Comparison of ENCODE assay signal across 12 mouse cellular contexts in genomic region chr1:172319921-172320411, GRCm38 (mm10). TPM values are rescaled to one million over a fixed set of nuclear protein-coding genes. Genes with fewer than 3 reads are reported as not detected.
A peak's percentile ranks its signal among the peaks of the same experiment; 100 is the strongest.
DNase-seq lines count a peak whose midpoint lies in the region; ATAC-seq and TF ChIP-seq lines count a peak whose summit lies in the region.
"Had no signal": no experiment of that assay in that cellular context is flagged by ENCODE, and none has a peak within 500 bp of the region (broad histone marks: within the 10 kb centered on the region; RNA-seq: fewer than 3 reads in every experiment).

No protein-coding gene starts in this region.

- H3K4me1 ChIP-seq in intestine, embryonic 16.5 days (ENCODE audit: control insufficient read depth, insufficient read depth, low read length): peaks cover 5% of the 10 kb centered on the region; the same call in 1 of the 2 replicates
- no peaks in the 10 kb centered on the region for H3K4me1 ChIP-seq in intestine, postnatal 0 days (replicated peaks; ENCODE audit: control insufficient read depth, insufficient read depth, low read length)
- peaks cover 12% of the 10 kb centered on the region for H3K4me1 ChIP-seq in cortical plate, adult 2 months (ENCODE audit: control insufficient read depth, insufficient read depth, low read length)
- peaks cover 2% of the 10 kb centered on the region; the same call in 1 of the 2 replicates for H3K4me1 ChIP-seq in forebrain, postnatal 0 days (ENCODE audit: insufficient read depth)
- H3K4me1 ChIP-seq in midbrain, embryonic 14.5 days (ENCODE audit: control insufficient read depth, insufficient read depth, low read length): peaks cover 13% of the 10 kb centered on the region; the same call in 1 of the 2 replicates
- H3K4me1 ChIP-seq in kidney, adult 2 months (ENCODE audit: control insufficient read depth, insufficient read depth, low read length): no peaks in the 10 kb centered on the region

- H3K27ac ChIP-seq in intestine, embryonic 16.5 days (ENCODE audit: low read length): no peak overlapping the region
- H3K27ac ChIP-seq in intestine, postnatal 0 days (ENCODE audit: low read depth, low read length): no peak overlapping the region
- H3K27ac ChIP-seq in cortical plate, adult 2 months (ENCODE audit: insufficient read depth, low read length): peak overlapping the region; percentile 25; the same call in 1 of the 2 replicates
- peak overlapping the region; percentile 15; the same call in 1 of the 2 replicates for H3K27ac ChIP-seq in forebrain, postnatal 0 days (ENCODE audit: low read depth, low read length)
- H3K27ac ChIP-seq in midbrain, embryonic 14.5 days (replicated peaks; ENCODE audit: low read depth, low read length): peak overlapping the region; percentile 61; the same call in 1 of the 2 replicates
- no peak overlapping the region for H3K27ac ChIP-seq in kidney, adult 2 months (ENCODE audit: insufficient read depth, low read depth, low read length)
- H3K27ac ChIP-seq: liver, embryonic 14.5 days had no signal

- ATAC-seq in intestine, embryonic 16.5 days: peak; percentile 38; the same call in 1 of the 2 replicates
- ATAC-seq in intestine, postnatal 0 days: no peak
- ATAC-seq in forebrain, postnatal 0 days: peak; percentile 23
- ATAC-seq in midbrain, embryonic 14.5 days (ENCODE audit: low FRiP score, low TSS enrichment): peak; percentile 32; the same call in 1 of the 2 replicates
- ATAC-seq in monocyte, adult 5-6 weeks (replicated peaks; ENCODE audit: insufficient number of reproducible peaks, low FRiP score, low TSS enrichment, poor library complexity, severe bottlenecking): no peak

- H3K36me3 ChIP-seq in intestine, embryonic 16.5 days (ENCODE audit: control insufficient read depth, insufficient read depth, low read length): peaks cover 9% of the 10 kb centered on the region
- H3K36me3 ChIP-seq in intestine, postnatal 0 days (ENCODE audit: control insufficient read depth, insufficient read depth): peaks cover 33% of the 10 kb centered on the region; the same call in 1 of the 2 replicates
- peaks cover 30% of the 10 kb centered on the region for H3K36me3 ChIP-seq in forebrain, postnatal 0 days (ENCODE audit: insufficient read depth)
- peaks cover 12% of the 10 kb centered on the region; the same call in 1 of the 2 replicates for H3K36me3 ChIP-seq in midbrain, embryonic 14.5 days (ENCODE audit: control insufficient read depth, insufficient read depth, low read length)
- no peaks in the 10 kb centered on the region for H3K36me3 ChIP-seq in kidney, adult 2 months (ENCODE audit: control insufficient read depth, insufficient read depth, low read length)

- WGBS in intestine, embryonic 16.5 days: 33% methylated on average over 5 of the region's 5 CpGs
- 32% methylated on average over 5 of the region's 5 CpGs for WGBS in intestine, postnatal 0 days
- WGBS in forebrain, postnatal 0 days: 16% methylated on average over 5 of the region's 5 CpGs
- WGBS in midbrain, embryonic 14.5 days: 23% methylated on average over 5 of the region's 5 CpGs
- 49% methylated on average over 5 of the region's 5 CpGs for WGBS in kidney, adult 2 months

- H3K4me2 ChIP-seq in intestine, embryonic 16.5 days (ENCODE audit: low read depth, low read length): no peak overlapping the region
- H3K4me2 ChIP-seq in intestine, postnatal 0 days (replicated peaks; ENCODE audit: low read depth): no peak overlapping the region
- no peak overlapping the region for H3K4me2 ChIP-seq in forebrain, postnatal 0 days (ENCODE audit: low read depth)
- H3K4me2 ChIP-seq in midbrain, embryonic 14.5 days (ENCODE audit: low read length): no peak overlapping the region

- no peak for DNase-seq in forebrain, postnatal 0 days
- peak; percentile 50 for DNase-seq in midbrain, embryonic 14.5 days
- no peak for DNase-seq in kidney, adult 2 months
- DNase-seq: heart, postnatal 4 days; layer of hippocampus, adult 9-11 months had no signal

- no peak for TF ChIP-seq CTCF in intestine, postnatal 0 days (IDR thresholded peaks at IDR 0.05; ENCODE audit: low read depth)
- TF ChIP-seq CTCF in cortical plate, adult 2 months (IDR thresholded peaks at IDR 0.05; ENCODE audit: extremely low read depth, insufficient read depth, low read length): no peak
- no peak for TF ChIP-seq CTCF in forebrain, postnatal 0 days (IDR thresholded peaks at IDR 0.05; ENCODE audit: low read depth)
- TF ChIP-seq CTCF in kidney, adult 2 months (conservative IDR thresholded peaks at IDR 0.05; ENCODE audit: insufficient read depth, insufficient read length, low read depth, low read length): no peak

- H3K4me3 ChIP-seq in intestine, embryonic 16.5 days (ENCODE audit: low read length): no peak overlapping the region
- H3K4me3 ChIP-seq in intestine, postnatal 0 days (ENCODE audit: low read depth, low read length): no peak overlapping the region
- no peak overlapping the region for H3K4me3 ChIP-seq in cortical plate, adult 2 months (ENCODE audit: insufficient read depth, low read length)
- H3K4me3 ChIP-seq in forebrain, postnatal 0 days (ENCODE audit: low read depth, low read length): no peak overlapping the region
- H3K4me3 ChIP-seq in midbrain, embryonic 14.5 days (replicated peaks; ENCODE audit: low read depth, low read length): no peak overlapping the region
- no peak overlapping the region for H3K4me3 ChIP-seq in kidney, adult 2 months (ENCODE audit: insufficient read depth, low read depth, low read length)
- H3K4me3 ChIP-seq: megakaryocyte, embryonic 14.5 days had no signal

- no peaks in the 10 kb centered on the region for H3K9me3 ChIP-seq in intestine, embryonic 16.5 days (ENCODE audit: control insufficient read depth, low read length)
- no peaks in the 10 kb centered on the region for H3K9me3 ChIP-seq in intestine, postnatal 0 days (ENCODE audit: control insufficient read depth)
- no peaks in the 10 kb centered on the region for H3K9me3 ChIP-seq in forebrain, postnatal 0 days (ENCODE audit: low read length)
- no peaks in the 10 kb centered on the region for H3K9me3 ChIP-seq in midbrain, embryonic 14.5 days (ENCODE audit: control insufficient read depth, low read length)
- H3K9me3 ChIP-seq: megakaryocyte, embryonic 14.5 days had no signal

- peak; percentile 60 for TF ChIP-seq POLR2A in cortical plate, adult 2 months (IDR thresholded peaks at IDR 0.05; ENCODE audit: extremely low read depth, insufficient read depth, low read length)
- TF ChIP-seq POLR2A in kidney, adult 2 months (IDR thresholded peaks at IDR 0.05; ENCODE audit: low read depth, low read length): no peak

- H3K27me3 ChIP-seq in intestine, embryonic 16.5 days (replicated peaks; ENCODE audit: control insufficient read depth, insufficient read depth, low read length): peaks cover 2% of the 10 kb centered on the region; the same call in 1 of the 2 replicates
- H3K27me3 ChIP-seq in intestine, postnatal 0 days (replicated peaks; ENCODE audit: control insufficient read depth, insufficient read depth, low read length): peaks cover 2% of the 10 kb centered on the region; the same call in 1 of the 2 replicates
- H3K27me3 ChIP-seq in forebrain, postnatal 0 days (ENCODE audit: insufficient read depth, low read length): no peaks in the 10 kb centered on the region
- H3K27me3 ChIP-seq in midbrain, embryonic 14.5 days (ENCODE audit: control insufficient read depth, insufficient read depth, low read length): no peaks in the 10 kb centered on the region
- no peaks in the 10 kb centered on the region for H3K27me3 ChIP-seq in kidney, adult 2 months (replicated peaks; ENCODE audit: control insufficient read depth, insufficient read depth, low read length)

- no peak overlapping the region; the same call in 1 of the 2 replicates for H3K9ac ChIP-seq in intestine, embryonic 16.5 days (ENCODE audit: low read depth, low read length)
- H3K9ac ChIP-seq in intestine, postnatal 0 days (ENCODE audit: low read depth, low read length): no peak overlapping the region
- no peak overlapping the region for H3K9ac ChIP-seq in forebrain, postnatal 0 days
- no peak overlapping the region for H3K9ac ChIP-seq in midbrain, embryonic 14.5 days (replicated peaks; ENCODE audit: low read length)
- H3K9ac ChIP-seq: liver, embryonic 14.5 days had no signal

RNA-seq across cellular contexts. Expression of gene Kcnj9, which starts 9.2 kb away (rescaled TPM):
- not detected in 2 replicates for polyA plus RNA-seq in intestine, embryonic 16.5 days (2015; fragmentation: Nextera tagmentation; extraction: Ambion mirVana)
- polyA plus RNA-seq in intestine, postnatal 0 days (2015; fragmentation: Nextera tagmentation; extraction: Ambion mirVana): 0.05 TPM in 1 of 2 replicates, not detected in the other
- 169 and 180 TPM in 2 replicates for polyA plus RNA-seq in cortical plate, adult 2 months (2012; rRNA removed)
- total RNA-seq in forebrain, postnatal 0 days (2014; rRNA removed): 7.5 and 8.6 TPM in 2 replicates
- 2.9 and 4.8 TPM in 2 replicates for polyA plus RNA-seq in forebrain, postnatal 0 days (2015; fragmentation: Nextera tagmentation; extraction: Ambion mirVana)
- 3.0 and 3.9 TPM in 2 replicates for polyA plus RNA-seq in midbrain, embryonic 14.5 days (2014; fragmentation: Nextera tagmentation; extraction: Ambion mirVana)
- 0.06 and 0.11 TPM in 2 replicates for polyA plus RNA-seq in kidney, adult 2 months (2012; rRNA removed)
- 0.29 TPM in 1 of 3 replicates, not detected in the others for total RNA-seq in monocyte, adult 5-6 weeks (2017)
- total RNA-seq: gastrocnemius, adult 8-10 months; heart, postnatal 4 days had no signal

RNA-seq across cellular contexts. Expression of gene Kcnj10, which starts 21.0 kb away (rescaled TPM):
- 0.07 and 0.10 TPM in 2 replicates for polyA plus RNA-seq in intestine, embryonic 16.5 days (2015; fragmentation: Nextera tagmentation; extraction: Ambion mirVana)
- polyA plus RNA-seq in intestine, postnatal 0 days (2015; fragmentation: Nextera tagmentation; extraction: Ambion mirVana): 0.16 and 0.17 TPM in 2 replicates
- 96.8 and 102 TPM in 2 replicates for polyA plus RNA-seq in cortical plate, adult 2 months (2012; rRNA removed)
- 3.2 and 4.1 TPM in 2 replicates for total RNA-seq in forebrain, postnatal 0 days (2014; rRNA removed)
- polyA plus RNA-seq in forebrain, postnatal 0 days (2015; fragmentation: Nextera tagmentation; extraction: Ambion mirVana): 1.4 and 2.9 TPM in 2 replicates
- polyA plus RNA-seq in midbrain, embryonic 14.5 days (2014; fragmentation: Nextera tagmentation; extraction: Ambion mirVana): 1.5 TPM in 2 replicates
- 17.0 and 17.1 TPM in 2 replicates for polyA plus RNA-seq in kidney, adult 2 months (2012; rRNA removed)
- not detected in 3 replicates for total RNA-seq in monocyte, adult 5-6 weeks (2017)

RNA-seq across cellular contexts. Expression of gene Atp1a2, which starts 22.1 kb away (rescaled TPM):
- 3.1 and 3.2 TPM in 2 replicates for polyA plus RNA-seq in intestine, embryonic 16.5 days (2015; fragmentation: Nextera tagmentation; extraction: Ambion mirVana)
- polyA plus RNA-seq in intestine, postnatal 0 days (2015; fragmentation: Nextera tagmentation; extraction: Ambion mirVana): 1.9 and 2.8 TPM in 2 replicates
- 534 and 567 TPM in 2 replicates for polyA plus RNA-seq in cortical plate, adult 2 months (2012; rRNA removed)
- 213 and 294 TPM in 2 replicates for total RNA-seq in forebrain, postnatal 0 days (2014; rRNA removed)
- 54.4 and 75.2 TPM in 2 replicates for polyA plus RNA-seq in forebrain, postnatal 0 days (2015; fragmentation: Nextera tagmentation; extraction: Ambion mirVana)
- polyA plus RNA-seq in midbrain, embryonic 14.5 days (2014; fragmentation: Nextera tagmentation; extraction: Ambion mirVana): 18.2 and 19.4 TPM in 2 replicates
- polyA plus RNA-seq in kidney, adult 2 months (2012; rRNA removed): 21.5 and 36.4 TPM in 2 replicates
- not detected in 3 replicates for total RNA-seq in monocyte, adult 5-6 weeks (2017)

RNA-seq across cellular contexts. Expression of gene Pigm, which starts 56.4 kb away (rescaled TPM):
- polyA plus RNA-seq in intestine, embryonic 16.5 days (2015; fragmentation: Nextera tagmentation; extraction: Ambion mirVana): 5.0 and 5.6 TPM in 2 replicates
- polyA plus RNA-seq in intestine, postnatal 0 days (2015; fragmentation: Nextera tagmentation; extraction: Ambion mirVana): 4.3 and 4.4 TPM in 2 replicates
- polyA plus RNA-seq in cortical plate, adult 2 months (2012; rRNA removed): 6.5 TPM in 2 replicates
- total RNA-seq in forebrain, postnatal 0 days (2014; rRNA removed): 10.4 and 14.5 TPM in 2 replicates
- 1.9 and 2.3 TPM in 2 replicates for polyA plus RNA-seq in forebrain, postnatal 0 days (2015; fragmentation: Nextera tagmentation; extraction: Ambion mirVana)
- polyA plus RNA-seq in midbrain, embryonic 14.5 days (2014; fragmentation: Nextera tagmentation; extraction: Ambion mirVana): 5.2 and 6.4 TPM in 2 replicates
- 4.9 and 5.6 TPM in 2 replicates for polyA plus RNA-seq in kidney, adult 2 months (2012; rRNA removed)
- total RNA-seq in monocyte, adult 5-6 weeks (2017): 17.5 to 26.9 TPM (median 23.7 TPM) in 3 replicates

RNA-seq across cellular contexts. Expression of gene Igsf8, which starts 58.5 kb away (rescaled TPM):
- 43.1 and 45.2 TPM in 2 replicates for polyA plus RNA-seq in intestine, embryonic 16.5 days (2015; fragmentation: Nextera tagmentation; extraction: Ambion mirVana)
- 17.7 and 17.8 TPM in 2 replicates for polyA plus RNA-seq in intestine, postnatal 0 days (2015; fragmentation: Nextera tagmentation; extraction: Ambion mirVana)
- polyA plus RNA-seq in cortical plate, adult 2 months (2012; rRNA removed): 318 and 326 TPM in 2 replicates
- total RNA-seq in forebrain, postnatal 0 days (2014; rRNA removed): 117 and 136 TPM in 2 replicates
- polyA plus RNA-seq in forebrain, postnatal 0 days (2015; fragmentation: Nextera tagmentation; extraction: Ambion mirVana): 110 and 113 TPM in 2 replicates
- polyA plus RNA-seq in midbrain, embryonic 14.5 days (2014; fragmentation: Nextera tagmentation; extraction: Ambion mirVana): 55.6 and 61.0 TPM in 2 replicates
- polyA plus RNA-seq in kidney, adult 2 months (2012; rRNA removed): 54.3 and 57.7 TPM in 2 replicates
- 13.0 to 18.8 TPM (median 16.7 TPM) in 3 replicates for total RNA-seq in monocyte, adult 5-6 weeks (2017)

Comparison
In these comparisons a context has a peak if more than half of its experiments do, and no peak if none do; other contexts are left out.
1. ATAC-seq: peak in intestine, embryonic 16.5 days (single experiment), forebrain, postnatal 0 days (single experiment) and midbrain, embryonic 14.5 days (single experiment); none in intestine, postnatal 0 days (single experiment) and monocyte, adult 5-6 weeks (single experiment).
2. H3K27ac ChIP-seq: peak in cortical plate, adult 2 months (single experiment), forebrain, postnatal 0 days (single experiment) and midbrain, embryonic 14.5 days (single experiment); none in intestine, embryonic 16.5 days (single experiment), intestine, postnatal 0 days (single experiment) and kidney, adult 2 months (single experiment).
3. RNA of gene Kcnj9, which starts 9.2 kb away (polyA plus RNA-seq): 169 to 180 TPM in cortical plate, adult 2 months; 2.9 to 4.8 TPM in forebrain, postnatal 0 days, 3.0 to 3.9 TPM in midbrain, embryonic 14.5 days, 0.06 to 0.11 TPM in kidney, adult 2 months, 0.05 TPM in intestine, postnatal 0 days and not detected in intestine, embryonic 16.5 days; every median in the first group is over 10 times any median in the second.